Mouse (Mus musculus): ENCODE measurements around the gene Myoz2. TPM values are rescaled to one million over a fixed set of nuclear protein-coding genes. Genes with fewer than 3 reads are reported as not detected.

The Myoz2 gene
- polyA plus RNA-seq, 1 experiment from 2014 or later = 252 TPM

GRCm38 (mm10) chr3:122972126-122972822, 62.5 kb downstream of the Myoz2 start:
- H3K9ac ChIP-seq (ENCODE audit: low read length) = no peak overlapping the region
- H3K4me3 ChIP-seq (ENCODE audit: low read length) = no peak overlapping the region
- ATAC-seq (replicated peaks; ENCODE audit: extremely low read depth, insufficient read depth, low FRiP score) = no peak
- peaks cover 4% of the 10 kb centered on the region for H3K4me1 ChIP-seq (ENCODE audit: control insufficient read depth, insufficient read depth, low read length)
- H3K4me2 ChIP-seq (ENCODE audit: low read depth, low read length) = no peak overlapping the region
- 75% methylated on average over 3 of the region's 3 CpGs for WGBS
- no peaks in the 10 kb centered on the region for H3K27me3 ChIP-seq (ENCODE audit: control insufficient read depth, insufficient read depth, low read length)
- H3K9me3 ChIP-seq (replicated peaks; ENCODE audit: control insufficient read depth, low read length) = no peaks in the 10 kb centered on the region
- peaks cover 6% of the 10 kb centered on the region; the same call in 1 of the 2 replicates for H3K36me3 ChIP-seq (ENCODE audit: control insufficient read depth, insufficient read depth)
- no peak overlapping the region for H3K27ac ChIP-seq (ENCODE audit: low read length)

DNA sequence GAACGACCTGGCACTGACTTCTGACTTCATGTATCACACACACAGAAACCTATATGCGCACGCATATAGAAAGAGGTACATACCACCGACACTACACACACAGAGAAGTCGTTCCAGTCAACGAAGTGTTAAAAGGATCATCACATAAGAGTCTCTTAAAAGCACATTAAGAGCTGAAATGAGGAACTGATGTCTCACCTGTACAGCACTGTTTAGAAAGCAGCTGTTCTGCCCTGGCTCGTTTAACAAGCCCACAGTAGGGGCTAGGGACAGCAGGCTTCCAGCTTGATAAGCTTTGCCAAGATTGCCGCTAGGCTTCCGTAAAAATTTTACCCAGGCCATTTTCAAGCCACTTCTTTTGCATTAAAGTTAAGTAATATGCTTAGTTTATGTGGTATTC, 66.4 kb downstream of the Myoz2 start:
- no peak for ATAC-seq (replicated peaks; ENCODE audit: extremely low read depth, insufficient read depth, low FRiP score)
- Histone ChIP-seq H3K27ac (ENCODE audit: low read length) (no peak overlapping the region), H3K9ac (ENCODE audit: low read length) (no peak overlapping the region), H3K4me3 (ENCODE audit: low read length) (no peak overlapping the region), H3K9me3 (replicated peaks; ENCODE audit: control insufficient read depth, low read length) (no peaks in the 10 kb centered on the region), H3K4me1 (ENCODE audit: control insufficient read depth, insufficient read depth, low read length) (no peaks in the 10 kb centered on the region; the same call in 1 of the 2 replicates), H3K4me2 (ENCODE audit: low read depth, low read length) (no peak overlapping the region), H3K36me3 (ENCODE audit: control insufficient read depth, insufficient read depth) (peaks cover 6% of the 10 kb centered on the region; the same call in 1 of the 2 replicates), H3K27me3 (ENCODE audit: control insufficient read depth, insufficient read depth, low read length) (no peaks in the 10 kb centered on the region)
- 88% methylated on average over 9 of the region's 9 CpGs for WGBS

- Histone ChIP-seq H3K27me3 (ENCODE audit: control insufficient read depth, insufficient read depth, low read length) (no peaks in the 10 kb centered on the region), H3K9me3 (replicated peaks; ENCODE audit: control insufficient read depth, low read length) (peaks cover 3% of the 10 kb centered on the region; the same call in 1 of the 2 replicates), H3K4me1 (ENCODE audit: control insufficient read depth, insufficient read depth, low read length) (no peaks in the 10 kb centered on the region), H3K27ac (ENCODE audit: low read length) (no peak overlapping the region), H3K4me3 (ENCODE audit: low read length) (no peak overlapping the region), H3K4me2 (ENCODE audit: low read depth, low read length) (no peak overlapping the region), H3K36me3 (ENCODE audit: control insufficient read depth, insufficient read depth) (peaks cover 13% of the 10 kb centered on the region), H3K9ac (ENCODE audit: low read length) (no peak overlapping the region)
- ATAC-seq (replicated peaks; ENCODE audit: extremely low read depth, insufficient read depth, low FRiP score) = no peak
- WGBS = 77% methylated on average over 5 of the region's 5 CpGs
Observed at GRCm38 (mm10) chr3:122964301-122964700, 70.5 kb downstream of the Myoz2 start.

Small RNAs within 50 kb of the gene (microRNA-seq; reads per million reads assigned to microRNA genes)
- gene Gm22066 = not detected

Other genes with a start within 250 kb of the Myoz2 start
- 5.6 TPM in 1 of 2 replicates, not detected in the other for gene Fabp2, start 139.9 kb downstream of the Myoz2 start, polyA plus RNA-seq (2015; fragmentation: Nextera tagmentation; extraction: Ambion mirVana)
- gene Gm10959, start 115.7 kb downstream of the Myoz2 start, polyA plus RNA-seq (2015; fragmentation: Nextera tagmentation; extraction: Ambion mirVana) = not detected in 2 replicates
- 95.0 and 110 TPM in 2 replicates for gene 1810037I17Rik, start 110.8 kb downstream of the Myoz2 start, polyA plus RNA-seq (2015; fragmentation: Nextera tagmentation; extraction: Ambion mirVana)
- 5.4 and 8.6 TPM in 2 replicates for gene Usp53, start 50.5 kb downstream of the Myoz2 start, polyA plus RNA-seq (2015; fragmentation: Nextera tagmentation; extraction: Ambion mirVana)
- gene Synpo2, start 201.1 kb upstream of the Myoz2 start, polyA plus RNA-seq (2015; fragmentation: Nextera tagmentation; extraction: Ambion mirVana) = 11.4 and 11.5 TPM in 2 replicates
- gene Sec24d, start 232.4 kb upstream of the Myoz2 start, polyA plus RNA-seq (2015; fragmentation: Nextera tagmentation; extraction: Ambion mirVana) = 61.6 and 66.3 TPM in 2 replicates